Mouse (Mus musculus) olfactory bulb, adult 2 months (tissue): ENCODE results near the gene Cdh22.

Source experiments
- CTCF ChIP-seq: fragments of 200-500 bp; IDR thresholded peaks from 2 replicates; pipeline ENCODE4 v1.5.1; 2012; ENCODE audit warnings: low read depth, mild to moderate bottlenecking, low read length, moderate library complexity; ENCODE audit not compliant: insufficient read depth
- POLR2A ChIP-seq: fragments of 200-500 bp; IDR thresholded peaks from 2 replicates; pipeline ENCODE4 v1.6.1; 2012; ENCODE audit warnings: mild to moderate bottlenecking, low read depth, low read length, moderate library complexity; ENCODE audit not compliant: insufficient read depth

- no peak for TF ChIP-seq CTCF
- TF ChIP-seq POLR2A: no peak
Observed at GRCm38 (mm10) chr2:165271326-165271725, 36.7 kb upstream of the Cdh22 start.
